Mouse (Mus musculus): ENCODE measurements around the gene Myg1.

Myg1 gene

GRCm38 (mm10) chr15:102346444-102346843, 14.9 kb downstream of the Myg1 start:
- DNase-seq: no peak

GRCm38 (mm10) chr15:102350138-102350941, 18.8 kb downstream of the Myg1 start, which contains the start of gene Aaas:
Gene Aaas (minus strand): TSS chr15:102350771.
- peak; percentile 97 to 98 for DNase-seq

- DNase-seq: no peak
Measured at GRCm38 (mm10) chr15:102350942-102351291, 19.4 kb downstream of the Myg1 start.

- DNase-seq: no peak
Measured at GRCm38 (mm10) chr15:102352177-102352576, 20.7 kb downstream of the Myg1 start.

- no peak for DNase-seq
Measured at GRCm38 (mm10) chr15:102353986-102354385, 22.5 kb downstream of the Myg1 start.

GRCm38 (mm10) chr15:102355134-102355870, 23.8 kb downstream of the Myg1 start:
- peak; percentile 50 to 65 for DNase-seq

- peak; percentile 32 to 46 for DNase-seq
Measured at GRCm38 (mm10) chr15:102355871-102356441, 24.4 kb downstream of the Myg1 start.

- no peak for DNase-seq
Measured at GRCm38 (mm10) chr15:102356501-102357325, 25.2 kb downstream of the Myg1 start.

- no peak for DNase-seq
Measured at GRCm38 (mm10) chr15:102358126-102358525, 26.6 kb downstream of the Myg1 start.

GRCm38 (mm10) chr15:102358834-102359233, 27.3 kb downstream of the Myg1 start:
- DNase-seq: no peak

GRCm38 (mm10) chr15:102362648-102363047, 31.1 kb downstream of the Myg1 start:
- no peak for DNase-seq

GRCm38 (mm10) chr15:102364678-102365077, 33.2 kb downstream of the Myg1 start:
- DNase-seq: no peak

- no peak for DNase-seq
Measured at GRCm38 (mm10) chr15:102366238-102366637, 34.7 kb downstream of the Myg1 start.

- DNase-seq: no peak
Measured at GRCm38 (mm10) chr15:102366733-102367344, 35.3 kb downstream of the Myg1 start, which contains the start of gene Sp7. Gene Sp7 (minus strand): TSS chr15:102367182.

- no peak for DNase-seq
Measured at GRCm38 (mm10) chr15:102369972-102370371, 38.5 kb downstream of the Myg1 start.

GRCm38 (mm10) chr15:102370727-102371126, 39.2 kb downstream of the Myg1 start:
- DNase-seq: no peak

- peak; percentile 34 to 60 for DNase-seq
Measured at GRCm38 (mm10) chr15:102376453-102377162, 45.1 kb downstream of the Myg1 start.

GRCm38 (mm10) chr15:102377163-102377543, 45.6 kb downstream of the Myg1 start:
- peak; percentile 41 to 69 for DNase-seq

- DNase-seq: peak; percentile 16 to 21
Measured at GRCm38 (mm10) chr15:102377810-102378262, 46.3 kb downstream of the Myg1 start.

GRCm38 (mm10) chr15:102381575-102381974, 50.1 kb downstream of the Myg1 start:
- peak; percentile 87 to 92 for DNase-seq

- no peak for DNase-seq
Measured at GRCm38 (mm10) chr15:102383671-102384070, 52.2 kb downstream of the Myg1 start.
